Mouse (Mus musculus): ENCODE measurements around the gene Prkn.

Prkn gene

DNA sequence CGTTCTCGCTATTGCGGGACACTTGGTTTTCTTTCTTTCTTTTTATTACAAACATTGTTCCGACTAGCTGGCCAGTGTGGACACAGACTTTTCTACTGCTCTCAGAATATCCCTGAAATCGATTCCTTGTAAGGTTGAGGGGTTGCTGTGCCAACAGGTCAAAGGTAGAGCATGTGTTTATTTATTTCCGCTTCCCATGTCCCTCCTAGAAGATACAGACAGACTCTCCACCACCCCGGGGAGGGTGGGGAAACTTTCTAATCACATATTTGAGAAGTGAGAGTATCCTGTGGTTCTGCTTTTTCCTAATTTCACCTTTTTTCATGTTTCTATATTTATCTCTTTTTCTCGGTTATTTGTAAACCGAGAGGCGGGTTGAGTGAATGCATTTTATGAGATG, 797.5 kb downstream of the Prkn start:
- no peak for DNase-seq (ENCODE audit: low read depth in 1 of 2, low spot score in 2 of 2)

DNA sequence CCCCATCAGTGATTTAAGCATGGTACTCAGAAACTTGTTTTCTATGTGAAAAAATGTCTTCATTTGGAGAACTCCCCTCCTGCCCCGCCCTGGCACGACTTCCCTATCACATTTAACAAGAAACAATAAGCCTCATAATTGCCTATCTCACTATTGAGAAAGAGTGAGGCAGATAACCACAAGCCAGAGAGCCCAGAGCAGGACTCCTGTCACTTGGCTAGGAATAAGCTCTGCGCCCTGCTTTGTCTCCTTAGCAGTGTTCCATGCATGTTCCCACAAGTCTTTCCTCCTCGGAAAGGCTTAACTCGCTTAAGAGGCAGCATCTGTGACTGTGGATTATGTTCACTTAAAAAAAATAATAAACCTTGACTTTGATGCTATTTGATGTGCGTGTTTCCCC, 798.3 kb downstream of the Prkn start:
- DNase-seq (ENCODE audit: low read depth in 1 of 2, low spot score in 2 of 2), result peak in 1 of 2 experiments; percentile 13

DNA sequence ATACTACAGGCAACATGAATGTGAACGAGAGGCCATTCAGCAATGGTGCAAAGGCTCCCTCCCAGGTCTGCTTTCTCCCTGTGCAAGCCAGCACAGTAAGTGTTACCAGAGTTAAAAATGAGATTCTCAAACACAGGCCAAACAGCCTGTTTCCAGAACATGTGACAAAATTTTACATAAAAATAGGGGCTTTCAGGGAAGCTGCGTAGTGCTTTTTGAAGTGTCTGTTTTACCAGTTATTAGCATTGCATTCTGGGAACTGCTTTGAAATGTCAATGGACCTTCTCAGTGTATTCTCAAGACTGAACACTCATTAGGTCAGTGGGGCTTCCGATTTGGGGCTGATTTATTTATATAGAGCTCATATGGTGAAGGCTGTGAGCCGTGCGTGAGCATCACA, 799.6 kb downstream of the Prkn start:
- DNase-seq (ENCODE audit: low read depth in 1 of 2, low spot score in 2 of 2), result no peak

DNA sequence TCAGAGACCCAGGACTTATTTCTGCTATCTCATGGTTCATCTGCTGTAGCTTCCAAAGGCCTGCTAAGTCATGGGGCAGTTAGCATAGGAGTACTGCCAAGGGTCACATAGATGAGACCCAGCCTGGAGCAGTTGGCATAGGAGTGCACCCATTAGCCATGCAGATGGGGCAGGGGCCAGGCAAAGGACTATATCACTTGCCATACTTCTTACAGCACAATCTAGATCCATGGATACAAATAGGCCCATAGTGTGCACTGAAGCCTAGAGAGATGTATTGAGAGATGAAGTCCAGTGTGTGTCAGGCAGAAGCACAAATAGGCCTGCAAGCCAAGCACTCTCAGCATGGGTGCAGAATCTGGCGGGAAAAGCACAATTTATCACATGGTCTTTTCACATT, 802.1 kb downstream of the Prkn start:
- DNase-seq (ENCODE audit: low read depth in 1 of 2, low spot score in 2 of 2), result no peak

DNA sequence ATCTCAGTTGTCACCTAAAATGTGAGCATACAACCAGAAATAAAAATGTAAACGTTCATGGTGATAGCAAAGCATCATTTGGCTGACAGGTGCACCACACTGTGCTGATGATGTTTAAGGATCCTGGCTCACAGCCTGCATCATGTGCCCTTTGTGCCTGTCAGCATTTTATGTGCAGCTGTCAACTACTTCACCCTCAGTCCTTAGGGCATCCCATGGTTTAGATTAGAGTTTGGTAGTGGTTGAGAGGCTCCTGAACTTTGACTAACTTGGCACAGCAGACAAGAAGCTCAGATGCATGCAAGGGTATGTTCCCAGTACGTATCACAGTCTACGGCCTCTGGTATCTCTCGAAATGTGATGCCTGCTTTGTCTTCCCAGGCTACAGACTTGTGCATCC, 803.8 kb downstream of the Prkn start:
- no peak for DNase-seq (ENCODE audit: low read depth in 1 of 2, low spot score in 2 of 2)

DNA sequence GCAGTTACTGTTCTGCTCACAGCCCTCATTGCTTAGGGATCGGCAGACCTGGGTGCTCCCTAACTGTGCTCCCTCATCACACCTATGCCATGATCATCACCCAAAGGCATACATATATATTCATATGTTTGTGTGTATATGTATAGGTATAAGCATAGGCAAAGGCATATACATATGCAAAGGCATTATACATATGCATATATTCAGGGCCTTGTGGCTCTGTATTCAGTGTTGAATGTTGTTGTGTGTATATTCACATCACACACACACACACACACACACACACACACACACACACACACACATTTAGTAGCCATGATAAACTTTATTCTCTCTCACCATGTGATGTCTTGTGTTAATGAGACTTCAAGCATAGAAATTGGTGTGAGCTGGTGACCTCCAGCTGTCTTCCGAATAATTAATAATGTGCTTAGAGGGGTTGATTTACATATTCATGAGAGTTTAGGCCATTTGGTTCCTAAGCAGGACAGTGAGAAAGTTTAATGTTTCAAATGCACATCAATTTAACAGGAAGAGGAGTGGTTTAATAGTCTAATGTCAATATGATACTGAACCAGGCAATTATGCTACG, 804.8 kb downstream of the Prkn start:
- no peak for DNase-seq (ENCODE audit: low read depth in 1 of 2, low spot score in 2 of 2)

DNA sequence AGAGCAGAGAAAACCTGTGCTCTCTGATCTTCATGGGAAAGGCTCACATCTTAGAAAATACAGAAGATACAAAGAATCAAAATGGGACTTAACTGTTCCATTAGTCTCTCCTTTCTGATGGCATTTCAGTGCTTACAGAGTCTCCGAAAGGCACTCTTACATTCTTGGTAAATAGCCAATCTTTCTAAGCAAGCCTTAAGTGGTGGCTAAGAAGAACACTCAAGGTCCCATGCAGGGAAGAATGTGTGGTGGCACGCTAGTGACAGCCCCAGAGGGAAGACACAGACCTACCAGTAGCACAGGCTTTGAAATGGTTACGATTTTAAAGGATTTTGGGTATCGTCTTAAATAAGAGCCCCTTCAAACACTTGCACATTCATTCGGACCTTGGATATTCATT, 816.2 kb downstream of the Prkn start:
- DNase-seq (ENCODE audit: low read depth in 1 of 2, low spot score in 2 of 2), result no peak

DNA sequence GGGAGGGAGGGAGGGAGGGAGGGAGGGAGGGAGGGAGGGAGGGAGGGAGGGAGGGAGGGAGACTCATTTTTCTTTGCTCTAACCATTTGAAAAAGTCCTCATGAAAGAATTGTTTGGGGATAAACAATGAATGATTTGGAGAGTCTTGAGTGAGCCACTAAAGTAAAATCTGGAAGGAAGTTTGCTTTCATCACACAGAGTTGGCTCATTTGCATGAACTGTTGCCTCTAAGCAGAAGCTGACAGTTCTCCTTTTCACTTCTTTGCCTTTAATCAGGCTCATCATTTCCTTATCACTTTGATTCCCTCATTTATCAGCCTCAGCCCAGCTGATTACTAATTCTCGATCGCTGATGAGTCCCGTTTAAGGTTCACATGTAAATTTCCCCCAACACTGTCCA, 816.7 kb downstream of the Prkn start:
- DNase-seq (ENCODE audit: low read depth in 1 of 2, low spot score in 2 of 2), result no peak

DNA sequence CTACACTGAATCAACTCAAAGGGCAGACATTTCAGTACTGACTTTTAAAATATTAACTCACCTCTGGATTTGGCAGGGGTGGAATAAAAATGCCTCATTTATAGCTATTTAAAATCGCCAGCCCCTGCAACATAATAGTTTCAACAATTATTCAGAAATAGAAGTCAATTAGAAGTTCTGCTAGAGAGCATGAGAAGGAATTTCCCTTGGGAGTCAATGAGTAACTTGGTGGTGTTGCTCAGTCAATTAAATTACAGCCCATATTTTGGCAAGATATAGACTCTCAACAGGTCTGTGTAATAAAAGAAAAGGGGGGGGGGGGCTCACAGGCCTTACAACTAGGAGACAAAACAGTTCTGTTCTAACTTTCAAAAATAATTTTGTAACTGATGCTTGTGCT, 821.7 kb downstream of the Prkn start:
- no peak for DNase-seq (ENCODE audit: low read depth in 1 of 2, low spot score in 2 of 2)

DNA sequence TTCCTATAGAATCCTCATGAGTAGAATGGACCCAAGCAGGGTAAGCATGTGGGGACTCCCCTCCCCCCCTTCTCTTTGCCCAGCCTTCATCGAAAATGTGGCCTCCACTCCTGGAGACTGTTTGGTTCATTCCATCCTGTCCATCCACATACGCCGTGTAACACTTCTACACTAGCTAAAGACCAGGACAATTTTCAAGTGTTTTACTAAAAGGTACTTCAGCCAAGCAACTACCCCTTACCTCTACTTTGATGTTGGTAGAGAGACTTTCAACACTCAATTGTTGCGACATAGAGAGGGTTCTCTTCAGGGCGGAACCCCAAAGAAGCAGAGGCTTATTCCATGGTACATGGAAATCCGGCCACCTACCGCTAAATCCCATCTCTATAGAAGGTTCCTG, 823.3 kb downstream of the Prkn start:
- no peak for DNase-seq (ENCODE audit: low read depth in 1 of 2, low spot score in 2 of 2)

DNA sequence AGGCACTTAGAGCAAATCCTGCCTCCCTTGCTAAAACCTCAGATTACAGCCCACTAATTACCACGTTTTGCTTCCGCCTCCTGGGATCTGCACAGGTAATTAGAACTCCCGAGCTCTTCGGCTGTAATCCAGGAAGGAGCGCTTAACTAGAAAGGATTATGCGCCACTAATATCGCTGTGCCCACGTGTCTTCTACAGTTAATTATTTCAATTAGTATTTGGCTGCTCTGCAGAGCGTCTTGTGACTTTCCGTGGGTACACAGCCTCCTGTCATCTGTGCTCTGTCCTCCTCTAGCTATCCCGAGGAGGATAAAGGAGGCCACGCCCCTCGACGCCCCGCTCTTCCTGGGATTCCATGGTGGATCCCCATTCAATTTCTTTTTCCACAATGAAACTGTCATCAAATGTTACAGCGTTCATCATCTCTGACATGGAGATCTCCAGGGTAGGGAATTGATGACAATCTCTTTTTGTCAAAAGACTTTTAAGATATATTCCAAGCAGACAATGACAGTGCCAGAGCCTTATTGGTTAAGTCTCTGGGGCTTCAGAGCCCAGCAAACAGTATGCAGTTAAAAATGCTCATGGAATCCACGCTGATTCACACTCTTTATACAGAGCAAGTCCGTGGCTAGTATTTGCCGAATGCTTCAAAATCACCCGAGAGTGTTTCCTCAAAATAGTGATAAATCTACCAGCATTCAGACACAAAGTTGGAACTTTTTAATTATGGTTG, 824.6 kb downstream of the Prkn start:
- DNase-seq (ENCODE audit: low read depth in 1 of 2, low spot score in 2 of 2), result no peak

DNA sequence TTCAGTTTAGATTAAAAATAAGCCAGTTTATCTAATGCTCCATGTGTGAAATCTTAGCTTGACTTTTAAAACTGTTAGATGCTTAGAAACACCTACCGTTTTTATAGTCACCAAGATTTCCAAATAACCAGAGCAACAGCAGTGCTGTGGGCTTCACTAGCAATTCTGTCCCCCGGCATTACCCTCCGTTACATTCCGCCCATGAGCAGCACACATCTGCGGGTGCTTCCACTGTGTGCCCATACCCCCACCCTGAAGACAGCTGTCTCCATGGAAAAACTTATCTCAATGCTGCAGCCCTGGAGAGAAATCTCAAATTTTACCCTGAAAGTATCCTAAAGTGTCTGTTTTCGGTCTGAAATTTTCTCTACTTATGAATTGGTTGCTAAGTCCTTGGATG, 839.5 kb downstream of the Prkn start:
- DNase-seq (ENCODE audit: low read depth in 1 of 2, low spot score in 2 of 2), result no peak

DNA sequence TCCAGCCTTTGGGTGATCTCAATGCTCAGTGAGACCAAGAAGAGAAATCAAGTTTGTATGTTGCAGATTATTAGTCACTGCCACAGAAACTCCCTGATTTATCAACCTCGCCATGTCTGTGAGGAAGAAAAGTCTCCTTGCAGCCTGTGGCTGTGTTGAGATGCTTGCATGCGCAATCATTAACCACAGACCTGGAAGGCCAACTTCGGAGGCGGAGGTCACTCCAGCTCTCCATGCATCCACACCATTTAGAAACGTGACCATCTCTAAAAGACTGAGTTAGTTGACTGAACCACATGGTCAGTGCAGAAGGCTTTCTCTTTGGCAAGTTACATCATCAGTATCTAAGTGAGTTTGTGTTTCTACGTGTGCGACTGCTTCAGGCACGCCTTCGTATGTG, 840.3 kb downstream of the Prkn start:
- no peak for DNase-seq (ENCODE audit: low read depth in 1 of 2, low spot score in 2 of 2)

DNA sequence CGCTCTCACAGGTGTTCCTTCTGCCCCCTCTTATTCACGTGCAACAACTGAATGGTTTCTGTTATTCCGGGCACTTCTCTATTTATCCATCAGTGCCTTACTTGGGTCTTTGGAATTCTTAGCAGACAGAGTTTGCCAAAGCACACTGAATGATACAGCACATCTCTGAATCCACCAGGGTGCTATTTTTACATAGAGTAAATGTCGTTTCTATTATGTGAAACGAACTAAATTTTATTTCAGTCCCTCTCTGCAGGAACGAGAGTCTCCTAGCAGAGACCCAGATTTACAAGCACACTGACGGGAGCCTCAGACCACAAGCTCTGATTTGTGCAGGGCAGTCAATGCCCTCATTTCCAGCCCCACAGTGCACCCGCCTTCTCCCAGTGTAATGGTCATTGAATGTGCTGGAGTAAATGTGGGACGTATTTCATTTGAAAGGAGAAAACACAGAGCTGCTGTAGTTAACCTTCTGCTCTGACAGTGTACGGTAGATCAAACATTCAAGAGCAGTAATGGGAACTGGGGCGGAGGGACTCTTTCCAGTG, 841.7 kb downstream of the Prkn start:
- no peak for DNase-seq (ENCODE audit: low read depth in 1 of 2, low spot score in 2 of 2)

DNA sequence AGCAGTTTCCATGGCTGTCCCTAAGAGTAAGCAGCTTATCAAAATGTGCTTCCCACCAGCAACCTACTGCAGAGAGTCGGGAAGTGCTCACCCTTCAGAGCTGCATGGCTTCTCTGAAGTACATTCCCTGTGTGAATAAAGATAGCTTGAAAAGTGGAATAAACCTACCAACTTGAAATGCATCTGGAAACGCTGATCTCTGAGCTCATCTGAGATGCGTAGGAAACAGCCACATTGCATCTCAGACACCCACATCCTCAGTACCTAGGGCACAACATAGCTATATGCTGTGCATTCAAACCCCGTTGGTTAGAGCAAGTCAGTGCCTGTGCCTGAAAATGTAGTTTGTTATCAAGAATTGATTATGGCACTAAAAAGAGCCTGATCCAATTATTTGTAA, 864.8 kb downstream of the Prkn start:
- no peak for DNase-seq (ENCODE audit: low read depth in 1 of 2, low spot score in 2 of 2)

DNA sequence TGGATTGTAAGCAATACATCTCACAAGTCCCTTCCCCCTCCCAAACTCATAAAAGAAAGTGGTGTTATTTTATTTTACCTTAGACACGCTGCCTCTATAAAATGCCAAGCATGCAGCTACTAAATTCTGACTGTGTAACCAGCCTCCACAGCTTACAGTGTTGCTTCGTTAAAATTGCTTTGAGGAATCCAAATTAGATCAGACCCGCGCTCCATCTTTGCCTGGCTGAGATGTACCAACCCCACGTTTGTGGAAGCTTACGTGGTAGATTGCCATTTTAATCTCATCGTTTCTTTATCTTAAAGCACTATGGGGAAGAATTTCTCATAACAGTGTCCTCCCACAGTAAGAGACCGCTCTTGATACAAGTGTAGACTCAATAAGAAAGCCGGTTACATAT, 865.6 kb downstream of the Prkn start:
- DNase-seq (ENCODE audit: low read depth in 1 of 2, low spot score in 2 of 2), result no peak

DNA sequence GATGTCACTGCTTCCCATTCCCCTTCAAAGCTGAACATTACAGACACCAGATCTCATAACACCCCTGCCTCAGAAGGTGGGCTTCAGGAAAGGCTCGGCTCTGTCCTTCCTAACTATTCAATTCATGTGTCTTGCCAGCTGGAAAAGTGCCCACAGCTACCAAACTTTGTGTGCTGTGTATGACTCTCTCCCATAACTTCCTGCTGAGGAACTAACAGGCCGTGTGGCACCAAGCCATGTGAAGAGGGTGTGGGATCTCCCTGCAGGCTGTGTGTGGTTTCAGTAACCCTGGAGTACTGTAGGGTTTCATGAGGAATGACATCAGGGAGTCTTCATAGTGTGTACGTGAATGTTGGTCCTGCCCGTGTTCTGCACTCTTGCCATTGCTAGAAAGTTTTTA, 871.9 kb downstream of the Prkn start:
- no peak for DNase-seq (ENCODE audit: low read depth in 1 of 2, low spot score in 2 of 2)

DNA sequence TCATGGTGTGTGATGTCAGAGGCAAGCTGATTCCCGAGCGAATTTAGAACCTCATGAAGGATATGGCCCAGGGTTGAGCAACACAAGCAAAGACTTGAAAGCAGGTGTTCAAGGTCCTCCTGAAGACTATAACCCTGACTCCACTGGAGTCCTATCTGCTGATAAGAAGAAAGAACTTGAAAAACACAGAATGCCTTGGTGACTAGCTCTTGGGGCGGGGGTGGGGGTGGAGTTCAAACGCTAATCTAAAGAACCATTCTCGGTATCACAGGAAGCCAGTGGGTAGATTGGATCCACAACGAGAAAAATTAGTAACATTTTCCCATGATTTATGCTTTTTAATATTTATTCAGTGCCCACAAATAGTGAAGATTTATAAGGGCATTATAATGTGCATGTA, 879.6 kb downstream of the Prkn start:
- no peak for DNase-seq (ENCODE audit: low read depth in 1 of 2, low spot score in 2 of 2)

DNA sequence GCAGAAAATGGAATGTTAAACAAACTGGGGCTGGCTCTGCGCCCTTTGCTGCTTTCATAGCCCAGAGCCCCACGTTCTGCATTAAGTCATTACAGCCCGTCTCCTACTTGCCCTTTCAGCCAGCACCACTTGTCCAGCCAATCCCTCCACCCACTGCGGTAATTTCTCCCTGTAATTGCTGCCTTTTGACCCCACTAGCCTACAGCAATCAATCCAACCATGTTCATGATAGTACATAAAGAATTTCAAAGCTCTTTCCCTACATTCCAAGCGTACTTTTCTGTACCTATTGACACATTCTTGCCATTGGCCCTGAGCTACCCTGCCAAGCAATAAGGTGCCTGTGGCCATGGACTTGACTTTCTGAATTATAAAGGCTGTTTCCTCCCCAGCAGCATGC, 881.7 kb downstream of the Prkn start:
- DNase-seq (ENCODE audit: low read depth in 1 of 2, low spot score in 2 of 2), result no peak

DNA sequence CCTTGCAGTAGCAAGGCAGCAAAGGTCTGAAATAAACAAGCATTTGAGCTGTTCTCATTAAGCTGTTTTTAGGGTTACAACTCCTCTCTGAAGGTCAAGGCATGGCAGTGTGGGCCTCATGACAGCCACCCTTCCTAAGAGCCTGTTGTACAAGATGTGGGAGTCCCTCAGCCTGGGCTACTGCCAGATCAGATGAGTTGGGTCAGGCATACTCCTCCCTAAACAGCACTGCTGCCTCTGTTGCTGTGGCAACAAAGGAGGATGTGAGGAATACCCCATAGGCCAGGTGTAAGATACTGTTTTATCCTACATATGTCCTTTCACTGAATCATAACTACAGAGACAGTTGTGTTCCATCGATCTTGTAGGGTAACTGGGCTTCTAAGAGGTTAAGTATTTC, 882.3 kb downstream of the Prkn start:
- no peak for DNase-seq (ENCODE audit: low read depth in 1 of 2, low spot score in 2 of 2)

DNA sequence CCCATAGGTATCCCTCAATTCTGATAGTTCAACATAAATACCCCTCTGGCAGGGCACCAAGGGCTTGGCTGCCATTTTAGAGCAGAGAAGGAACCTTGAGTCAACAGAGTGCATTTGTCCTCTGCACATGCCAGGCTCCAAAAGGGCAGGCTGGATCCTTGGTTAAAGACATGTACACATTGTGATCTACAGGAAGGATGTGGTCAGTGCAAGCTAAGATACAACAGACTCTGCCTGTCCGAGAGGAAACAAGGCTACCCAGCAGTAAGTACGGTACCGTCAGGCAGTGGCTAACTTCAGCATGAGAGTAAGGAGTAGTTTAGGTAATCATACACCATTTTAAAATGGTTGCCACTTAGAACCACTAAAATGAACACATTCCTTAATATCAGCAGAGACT, 884.0 kb downstream of the Prkn start:
- no peak for DNase-seq (ENCODE audit: low read depth in 1 of 2, low spot score in 2 of 2)

DNA sequence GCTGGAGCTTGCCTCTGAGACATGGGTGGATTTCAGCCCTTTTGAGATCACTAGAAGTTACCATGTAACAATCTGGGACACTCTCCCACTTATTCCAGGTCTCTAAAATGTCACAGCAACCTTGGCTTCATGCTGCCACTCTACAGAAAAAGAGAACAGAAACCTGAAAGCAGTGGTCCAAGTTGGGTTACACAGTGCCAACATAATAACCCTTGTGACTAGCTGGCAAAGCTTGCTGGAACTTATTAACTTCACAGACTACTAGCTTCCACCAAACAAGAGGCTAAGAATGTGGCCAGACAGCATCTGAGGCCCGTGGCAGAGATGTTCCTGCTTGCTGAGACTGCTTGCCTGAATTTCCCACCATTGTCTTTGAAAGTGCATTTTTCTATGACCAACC, 886.9 kb downstream of the Prkn start:
- DNase-seq (ENCODE audit: low read depth in 1 of 2, low spot score in 2 of 2), result no peak

DNA sequence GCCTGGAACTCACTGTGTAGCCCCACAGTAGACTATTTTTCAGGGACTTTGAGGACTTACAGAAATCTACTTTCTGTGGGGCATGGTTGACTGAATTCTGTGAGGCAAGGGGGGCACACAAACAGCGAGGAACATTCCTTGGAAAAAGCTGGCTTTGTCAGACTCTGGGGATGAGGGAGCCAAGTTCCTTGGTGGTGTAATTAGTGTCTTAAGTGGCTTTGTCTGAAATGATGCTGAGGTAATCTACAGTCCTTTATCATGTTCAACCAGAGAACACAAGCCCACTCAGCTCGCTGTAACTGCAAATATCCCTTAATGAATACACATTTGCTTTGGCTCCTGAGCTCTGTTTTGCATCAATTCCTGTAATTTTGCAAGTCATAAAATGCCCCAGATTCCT, 888.1 kb downstream of the Prkn start:
- no peak for DNase-seq (ENCODE audit: low read depth in 1 of 2, low spot score in 2 of 2)

All from monocyte, adult 2 months (primary cell).